Mouse (Mus musculus) splenic B cell, adult 2 months (primary cell): ENCODE measurements at regions not wholly inside any gene's neighbourhood (a gene's known extent, or its start where the extent isn't known, plus 50 kb on each side); places are given as distances from the start of the nearest gene placed in this dataset.

Source experiments
- DNase-seq: peaks from one replicate; pipeline ENCODE4 v3.0.0-alpha.2; 2011; ENCODE audit warnings: low read depth, low spot score
- H3K27me3 ChIP-seq: 2 replicates; pipeline ENCODE4 v1.6.1; 2012; ENCODE audit warnings: mild to moderate bottlenecking, low read length, moderate library complexity, mixed read lengths; ENCODE audit not compliant: control insufficient read depth, poor library complexity, insufficient read depth, severe bottlenecking
- H3K36me3 ChIP-seq: 2 replicates; pipeline ENCODE4 v1.6.1; 2012; ENCODE audit warnings: mild to moderate bottlenecking, low read length, moderate library complexity, mixed read lengths; ENCODE audit not compliant: control insufficient read depth, poor library complexity, insufficient read depth, severe bottlenecking

DNA sequence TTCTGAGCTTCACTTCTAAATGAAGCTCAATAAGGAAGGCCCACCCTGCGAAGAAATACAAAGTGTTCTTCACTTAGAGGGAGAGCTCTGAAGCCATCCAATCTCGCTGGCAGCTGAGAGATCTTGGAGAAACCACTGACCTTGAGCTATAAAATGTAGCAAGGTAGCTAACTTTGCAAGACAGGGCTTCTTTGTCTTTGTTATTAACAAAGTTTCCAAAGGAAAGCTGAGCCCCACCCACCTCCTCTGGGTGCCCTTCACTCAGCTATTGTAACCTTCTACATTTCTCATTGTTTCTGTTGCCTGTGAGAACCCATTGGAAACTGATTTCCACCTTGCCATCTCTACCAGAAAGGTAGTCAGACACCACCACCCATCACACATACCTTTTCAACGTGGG, 57.2 kb upstream of the Usp9x start:
- Histone ChIP-seq H3K27me3 (no peaks in the 10 kb centered on the region), H3K36me3 (no peaks in the 10 kb centered on the region)
- no peak for DNase-seq

DNA sequence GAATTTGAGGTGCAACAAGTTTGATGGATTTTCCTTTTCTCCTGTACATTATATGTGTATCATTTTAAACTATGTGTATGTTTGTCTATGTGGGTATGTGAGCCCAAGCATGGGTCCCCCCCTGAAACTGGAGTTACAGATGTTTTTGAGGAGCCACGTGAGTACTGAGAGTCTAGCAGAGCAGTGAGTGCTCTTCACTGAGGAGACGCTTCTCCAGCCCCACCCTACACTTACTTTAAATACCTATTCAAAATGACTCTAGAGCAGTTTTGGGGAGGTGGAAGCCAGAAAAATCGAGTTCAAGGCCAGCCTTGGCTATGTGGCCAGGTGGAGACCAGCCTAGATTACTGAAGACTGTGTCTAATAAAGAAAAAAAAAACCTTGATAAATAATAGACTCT, 58.2 kb upstream of the Usp9x start:
- Histone ChIP-seq H3K27me3 (no peaks in the 10 kb centered on the region), H3K36me3 (no peaks in the 10 kb centered on the region)
- DNase-seq: no peak

DNA sequence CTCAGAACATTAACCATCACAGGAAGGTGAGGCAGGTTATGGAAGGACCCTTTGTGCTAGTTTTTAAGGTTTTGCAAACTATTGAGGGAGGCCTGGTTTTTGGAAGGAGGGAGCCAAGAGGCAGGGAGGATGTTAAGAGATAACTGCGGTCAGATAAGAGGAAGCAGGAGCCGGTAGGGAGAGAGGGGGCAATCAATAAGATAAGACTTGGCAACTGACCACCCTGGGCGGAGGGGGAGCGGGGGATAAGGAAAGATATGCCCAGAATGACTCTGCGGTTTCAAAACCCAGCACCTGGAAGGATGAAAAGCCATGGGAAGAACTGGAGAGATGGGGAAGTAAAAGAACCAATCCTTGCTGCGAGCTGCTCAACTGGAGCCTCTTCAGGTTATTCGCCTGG, 80.5 kb upstream of the Usp9x start:
- H3K36me3 ChIP-seq: no peaks in the 10 kb centered on the region
- no peaks in the 10 kb centered on the region for H3K27me3 ChIP-seq
- no peak for DNase-seq

DNA sequence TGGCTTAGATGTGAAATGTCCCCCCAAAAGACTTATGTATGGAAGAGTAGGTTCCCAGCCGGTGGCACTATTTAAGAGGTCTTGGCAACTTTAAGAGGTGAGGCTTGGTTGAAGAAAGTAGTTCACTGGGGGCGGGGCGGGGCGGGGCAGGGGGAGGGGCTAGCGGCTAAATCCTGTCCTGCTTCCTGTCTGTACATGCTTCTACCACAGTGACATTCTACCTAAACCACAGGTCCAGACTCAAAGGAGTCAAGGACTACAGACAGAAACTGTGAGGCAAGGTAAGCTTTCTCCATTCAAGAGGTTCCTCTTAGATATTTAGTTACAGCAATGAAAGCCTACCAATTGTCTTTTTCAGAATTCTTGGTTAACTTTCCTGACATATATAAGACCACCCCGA, 93.6 kb upstream of the Usp9x start:
- Histone ChIP-seq H3K27me3 (no peaks in the 10 kb centered on the region), H3K36me3 (no peaks in the 10 kb centered on the region)
- DNase-seq: no peak

DNA sequence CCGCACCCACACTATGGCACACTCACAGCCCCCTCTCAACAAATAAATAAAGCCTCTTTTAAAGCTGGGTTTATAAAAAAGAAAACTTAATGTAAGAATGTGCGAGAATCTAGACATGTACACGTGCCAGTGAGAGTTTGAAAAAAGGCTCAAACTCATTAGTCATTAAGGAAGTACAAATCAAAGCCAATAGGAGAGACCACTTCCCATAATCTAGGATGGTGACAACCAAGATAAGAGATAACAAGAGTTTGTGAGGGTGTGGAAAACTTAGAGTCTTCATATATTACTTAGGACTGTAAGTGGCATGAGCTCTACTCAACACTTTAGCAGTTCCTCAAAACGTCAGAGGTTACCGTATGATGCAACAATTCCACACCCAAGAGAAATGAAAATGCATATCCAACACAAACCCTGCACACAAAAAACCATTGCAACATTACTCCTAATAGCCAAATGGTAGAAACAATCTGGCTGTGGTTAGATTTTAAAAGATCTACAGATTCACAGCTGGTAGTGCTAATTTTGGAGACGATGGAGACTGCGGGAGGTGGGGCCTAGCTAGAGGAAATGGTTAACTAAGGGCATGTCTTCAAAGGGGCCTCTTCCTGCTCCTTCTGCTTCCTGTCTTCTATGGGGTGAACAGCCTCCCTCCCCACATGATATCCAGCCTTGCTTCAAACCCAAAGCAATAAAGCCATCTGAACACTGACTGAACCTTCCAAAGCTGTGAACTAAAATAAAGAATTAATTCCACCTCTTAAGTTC, 102.1 kb upstream of the Usp9x start:
- DNase-seq: no peak
- Histone ChIP-seq H3K27me3 (no peaks in the 10 kb centered on the region), H3K36me3 (no peaks in the 10 kb centered on the region)

DNA sequence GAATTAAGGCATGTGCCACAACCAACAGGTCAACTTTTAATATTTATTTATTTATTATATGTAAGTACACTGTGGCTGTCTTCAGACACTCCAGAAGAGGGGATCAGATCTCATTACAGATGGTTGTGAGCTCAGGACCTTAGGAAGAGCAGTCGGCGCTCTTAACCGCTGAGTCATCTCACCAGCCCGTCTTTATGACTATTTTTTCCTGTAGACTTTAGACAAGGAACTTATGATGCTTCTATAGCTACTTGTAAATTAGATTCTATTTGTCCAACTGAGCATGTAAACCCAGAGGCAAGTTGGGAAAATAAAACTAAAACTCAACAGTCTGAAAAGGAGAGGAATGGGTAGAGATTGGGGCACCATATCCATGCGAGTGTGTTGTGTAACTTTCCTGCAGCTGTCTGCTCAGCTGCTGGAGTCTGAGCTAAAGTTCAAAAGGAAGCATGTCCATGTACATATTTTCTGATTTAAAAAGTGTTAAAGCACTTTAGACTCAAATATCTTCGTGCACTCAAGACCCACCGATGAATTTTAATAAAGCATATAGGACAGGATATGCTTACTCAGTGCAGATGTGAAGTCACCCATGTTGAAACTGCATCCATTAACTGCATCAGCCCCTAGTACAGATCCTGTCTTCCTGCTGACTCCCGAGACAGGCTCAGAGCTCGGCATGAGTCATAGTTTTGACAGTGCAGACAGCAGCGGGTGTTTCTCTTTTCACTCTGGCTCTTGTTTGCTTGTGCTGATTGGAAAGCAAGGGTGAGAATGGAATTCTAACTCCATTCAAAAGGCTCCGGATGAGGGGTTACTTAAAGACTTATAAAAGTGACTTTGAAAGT, 111.6 kb upstream of the Usp9x start:
- H3K36me3 ChIP-seq: no peaks in the 10 kb centered on the region

DNA sequence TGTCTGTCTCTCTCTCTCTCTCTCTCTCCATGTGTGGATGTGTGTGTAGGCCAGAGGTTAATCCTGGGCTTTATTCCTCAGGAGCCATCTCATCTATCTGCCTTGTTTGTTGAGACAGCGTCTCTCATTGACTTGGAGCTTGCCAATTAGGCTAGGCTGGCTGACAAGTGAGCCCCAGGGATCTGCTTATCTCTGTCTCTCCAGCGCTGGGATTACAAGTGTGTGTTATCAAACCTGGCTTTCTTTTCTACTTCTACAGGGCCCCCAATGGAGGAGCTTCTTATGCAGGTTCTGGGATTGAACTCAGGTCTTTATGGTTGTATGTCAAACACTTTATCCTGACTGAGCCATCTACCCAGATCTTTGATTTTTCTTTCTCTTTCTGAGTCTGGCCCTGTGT, 112.4 kb upstream of the Usp9x start:
- Histone ChIP-seq H3K36me3 (no peaks in the 10 kb centered on the region), H3K27me3 (no peaks in the 10 kb centered on the region)
- no peak for DNase-seq

More for the DNA sequence above, 111.6 kb upstream of the Usp9x start:
- H3K27me3 ChIP-seq: no peaks in the 10 kb centered on the region
- no peak for DNase-seq

DNA sequence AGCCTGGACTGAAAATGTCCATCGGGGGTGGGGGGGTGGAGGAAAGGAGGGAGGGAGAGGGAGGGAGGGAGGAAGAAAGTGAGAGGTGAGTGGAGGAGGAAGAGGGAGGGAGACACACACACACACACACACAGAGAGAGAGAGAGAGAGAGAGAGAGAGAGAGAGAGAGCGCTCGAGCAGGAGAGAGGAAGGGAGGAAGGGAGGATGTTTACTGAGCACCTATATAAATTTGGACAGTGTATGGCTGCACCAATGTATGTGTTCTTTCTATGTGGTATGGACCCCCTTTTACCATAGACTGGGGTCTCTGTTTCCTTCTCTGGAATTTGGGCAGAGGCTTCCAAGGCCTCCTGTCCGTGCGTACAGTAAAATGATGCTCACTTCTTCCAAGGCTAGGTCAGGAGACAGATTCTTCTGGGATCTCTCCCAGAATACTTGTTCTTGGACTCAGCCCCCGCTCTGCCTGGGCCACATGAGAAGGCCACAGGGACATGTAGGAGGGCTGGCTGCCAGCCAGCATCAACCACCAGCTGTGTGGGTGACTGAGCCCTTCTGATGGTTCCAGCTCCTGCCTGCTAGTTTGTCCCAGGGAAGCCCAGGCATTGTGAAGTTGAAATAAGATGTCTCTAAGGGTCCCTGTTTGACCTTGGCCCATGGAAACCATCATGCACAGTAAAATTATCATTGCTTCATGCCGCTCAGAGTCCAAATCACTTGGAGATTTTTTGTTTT, 120.2 kb upstream of the Usp9x start:
- no peak for DNase-seq
- Histone ChIP-seq H3K27me3 (no peaks in the 10 kb centered on the region), H3K36me3 (no peaks in the 10 kb centered on the region)

DNA sequence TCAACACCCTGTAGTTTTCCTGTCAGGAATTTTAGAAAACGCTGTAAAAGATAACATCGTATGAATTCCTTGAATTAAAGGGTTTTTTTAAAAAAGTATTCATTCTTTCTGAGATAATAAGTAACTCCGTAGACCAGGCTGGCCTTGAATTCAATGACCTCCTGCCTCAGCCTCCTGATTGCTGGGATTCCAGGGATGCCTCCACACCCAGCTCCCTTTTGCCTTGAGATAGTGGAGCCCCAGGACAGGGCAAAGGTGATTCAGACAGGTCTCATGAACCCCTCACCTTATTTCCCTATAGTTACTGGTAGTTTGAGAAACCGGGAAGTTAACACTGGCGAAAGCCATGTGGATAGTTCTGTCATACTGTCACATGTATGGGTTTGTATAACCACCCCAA, 128.8 kb upstream of the Usp9x start:
- Histone ChIP-seq H3K36me3 (no peaks in the 10 kb centered on the region), H3K27me3 (no peaks in the 10 kb centered on the region)
- no peak for DNase-seq

DNA sequence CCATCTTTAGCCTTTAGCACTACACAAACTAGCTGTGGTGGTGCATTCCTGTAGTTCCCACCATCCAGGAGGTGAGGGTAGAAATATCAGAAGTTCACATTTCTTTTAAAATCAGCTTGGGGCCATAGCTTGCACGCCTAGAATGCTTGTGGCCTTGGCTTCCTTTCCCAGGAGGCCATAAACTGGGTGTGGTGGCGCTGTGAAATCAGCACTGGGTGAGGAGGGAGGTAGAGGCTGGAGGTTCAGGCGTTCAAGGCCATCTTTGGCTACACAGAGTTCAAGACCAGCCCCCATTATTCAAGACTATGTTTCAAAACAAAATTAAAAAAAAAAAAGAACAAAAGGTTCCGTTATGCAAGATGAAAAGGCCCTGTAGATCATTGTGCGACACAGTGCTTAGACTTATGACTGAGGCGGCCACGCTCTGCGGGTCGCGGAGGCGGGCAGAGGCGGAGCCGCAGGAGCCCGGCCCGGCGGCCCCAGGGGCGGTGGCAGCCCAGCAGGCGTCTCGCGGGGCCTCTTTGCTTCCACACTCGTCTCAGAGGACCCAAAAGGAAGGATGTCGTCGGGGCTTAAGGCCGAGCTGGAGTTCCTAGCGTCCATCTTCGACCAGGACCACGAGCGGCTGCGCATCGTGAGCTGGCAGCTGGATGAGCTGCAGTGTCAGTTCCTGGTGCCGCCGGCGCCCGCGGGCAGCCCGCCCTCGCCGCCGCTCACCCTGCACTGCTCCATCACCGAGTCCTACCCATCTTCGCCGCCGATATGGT, 134.7 kb upstream of the Usp9x start:
- peak; percentile 64 for DNase-seq
- no peaks in the 10 kb centered on the region for H3K27me3 ChIP-seq
- H3K36me3 ChIP-seq: no peaks in the 10 kb centered on the region

DNA sequence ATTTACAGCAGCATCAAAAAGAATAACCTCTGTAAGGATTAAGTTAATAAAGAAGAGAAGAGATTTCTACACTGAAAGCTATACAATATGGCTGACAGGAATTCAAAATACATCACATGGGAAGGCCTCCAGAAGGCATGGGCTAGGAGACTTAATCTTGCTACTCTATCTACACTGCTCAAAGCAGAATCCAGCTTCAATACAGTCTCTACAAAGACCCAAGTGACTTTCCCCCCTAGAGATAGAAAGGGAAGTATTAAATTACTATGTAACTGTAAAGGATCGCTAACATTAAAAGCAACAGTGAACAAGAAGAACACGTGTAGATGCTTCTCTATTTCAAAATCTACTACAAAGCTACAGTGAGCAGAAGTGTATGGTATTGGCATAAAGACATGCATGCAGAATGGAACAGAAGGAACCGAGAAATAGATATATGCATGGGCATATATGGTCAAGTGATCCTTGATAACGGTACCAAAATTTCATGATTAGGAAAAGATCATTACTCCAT, 137.9 kb upstream of the Usp9x start:
- H3K27me3 ChIP-seq: no peaks in the 10 kb centered on the region
- H3K36me3 ChIP-seq: no peaks in the 10 kb centered on the region
- no peak for DNase-seq

DNA sequence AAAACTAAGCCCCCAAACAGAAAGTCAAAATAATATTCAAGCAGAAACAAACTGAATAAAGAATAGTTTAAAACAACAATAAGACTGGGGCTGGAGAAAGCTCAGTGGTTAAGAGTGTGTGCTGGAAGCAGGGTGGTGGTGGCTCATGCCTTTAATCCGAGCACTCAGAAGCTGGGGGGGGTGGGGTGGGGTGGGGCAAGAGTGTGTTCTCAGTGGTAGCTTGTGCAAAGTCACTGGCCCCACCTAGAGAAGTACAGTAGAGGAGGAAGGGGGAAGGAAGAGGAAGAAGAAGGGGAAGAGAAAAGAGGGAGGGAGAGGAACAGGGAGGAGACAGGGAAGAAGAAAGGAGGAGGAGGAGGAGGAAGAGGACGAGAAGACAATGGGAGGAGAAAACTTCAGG, 141.1 kb upstream of the Usp9x start:
- DNase-seq: no peak

DNA sequence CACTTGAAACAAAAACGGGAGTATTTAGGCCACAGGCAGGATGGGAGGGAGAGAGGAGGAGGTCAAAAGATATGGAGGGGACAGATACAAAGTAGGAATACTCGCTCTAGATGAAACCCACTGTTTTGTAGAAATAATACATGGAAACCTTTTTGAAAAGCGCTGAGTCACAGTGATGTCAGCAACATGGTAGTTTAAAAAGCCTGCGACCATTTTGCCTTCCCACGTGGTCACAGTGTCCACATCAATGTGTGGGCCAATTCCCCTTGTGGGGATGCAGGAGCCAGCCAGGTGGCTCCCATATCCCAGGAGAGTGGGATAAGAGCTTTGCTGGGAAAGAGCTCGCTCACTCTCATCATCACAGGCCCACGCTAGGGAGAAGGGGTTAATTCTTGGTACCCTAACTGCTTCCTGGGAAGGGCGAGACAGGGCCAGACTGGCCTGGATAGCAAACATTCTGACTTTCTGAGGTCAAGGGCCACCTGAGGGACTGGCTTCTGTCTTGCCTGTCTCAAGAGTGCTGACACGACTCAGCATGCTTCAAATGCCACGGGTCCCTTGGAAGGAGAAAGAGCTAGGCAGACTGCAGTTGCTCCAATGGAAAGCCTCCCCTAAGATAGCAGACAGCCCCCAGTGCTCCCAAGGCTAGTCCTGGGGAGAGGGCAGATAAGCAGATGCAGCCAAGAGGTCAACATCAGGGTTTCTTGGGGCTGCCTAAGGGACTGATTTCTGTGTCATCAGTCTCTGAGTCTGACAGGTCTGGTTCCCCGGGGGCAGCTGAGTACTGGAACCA, 143.3 kb upstream of the Usp9x start:
- no peaks in the 10 kb centered on the region for H3K36me3 ChIP-seq
- no peak for DNase-seq
- no peaks in the 10 kb centered on the region for H3K27me3 ChIP-seq

More for the DNA sequence above, 141.1 kb upstream of the Usp9x start:
- Histone ChIP-seq H3K27me3 (no peaks in the 10 kb centered on the region), H3K36me3 (no peaks in the 10 kb centered on the region)
